Mouse (Mus musculus): Measurements from ENCODE around the gene Nhs.
"Not testable (repeated sequence)": the region's sequence is repeated elsewhere in the genome, so short reads cannot be mapped to it uniquely, and the experiment has no call there.

The Nhs gene

DNA sequence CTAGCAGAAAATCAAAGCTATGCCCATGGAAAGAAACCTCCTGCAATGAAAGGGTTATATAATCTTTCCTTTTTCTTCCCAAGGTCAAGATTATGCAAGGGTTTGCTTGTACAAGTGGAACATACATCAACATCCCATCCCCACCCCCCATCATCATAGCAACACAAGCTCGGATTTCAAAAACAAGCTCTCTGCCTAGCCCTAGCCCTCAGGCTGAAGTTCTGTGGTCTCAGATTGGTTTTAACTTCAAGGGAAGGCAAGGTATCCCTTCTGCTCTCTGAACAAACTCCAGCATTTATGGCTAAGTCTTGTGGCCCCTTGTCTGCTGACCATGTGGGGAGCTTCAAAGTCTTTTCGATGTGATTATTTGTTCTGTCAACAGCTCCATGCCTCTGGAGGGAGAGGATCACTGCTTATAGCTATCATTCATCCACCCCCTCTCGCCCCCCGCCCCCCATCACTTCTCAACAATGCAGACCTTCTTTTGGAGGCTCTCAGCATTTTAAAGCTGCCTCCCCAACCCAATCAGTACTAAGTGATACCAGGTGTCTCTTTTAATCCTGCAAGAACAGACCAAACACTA lies 216.3 kb downstream of the Nhs start:
- DNase-seq (ENCODE audit: inconsistent ontology term), result no peak

DNA sequence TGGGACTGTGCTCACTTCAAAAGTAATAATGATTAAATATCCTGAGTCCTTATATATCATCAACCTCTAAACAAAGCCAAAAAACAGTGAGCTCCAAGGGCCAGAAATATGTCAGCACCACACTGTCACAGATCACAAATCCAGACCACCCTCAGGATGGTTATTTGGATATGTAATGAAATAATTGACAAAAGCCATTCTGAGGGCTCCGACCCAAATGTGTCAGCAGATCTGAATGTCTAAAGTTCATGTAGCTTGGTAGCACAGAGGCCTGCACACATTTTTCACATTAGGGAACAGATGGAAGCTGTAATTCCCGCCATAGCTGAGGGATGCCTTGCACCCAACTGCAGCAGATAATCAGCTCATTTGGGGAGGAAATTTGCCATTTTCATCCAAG lies 218.8 kb downstream of the Nhs start:
- DNase-seq (ENCODE audit: inconsistent ontology term), result peak; percentile 82

DNA sequence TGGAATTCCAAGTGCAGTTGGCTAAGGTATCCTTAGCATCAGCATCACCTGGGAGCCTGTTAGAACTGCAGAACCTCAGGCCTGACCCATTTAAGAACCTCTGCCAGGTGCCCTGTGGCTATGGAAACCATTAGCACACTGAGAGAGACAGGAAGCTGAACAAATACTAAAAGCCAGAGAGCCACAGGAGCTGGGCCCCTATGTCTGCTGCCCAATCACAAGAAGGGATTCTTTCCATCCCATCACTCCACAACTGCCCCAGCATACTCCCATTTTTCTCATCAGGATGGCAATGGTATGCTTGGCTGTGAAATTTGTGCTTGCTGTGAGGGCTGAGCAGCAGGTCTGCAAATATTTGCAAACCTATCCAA lies 232.9 kb downstream of the Nhs start:
- DNase-seq (ENCODE audit: inconsistent ontology term), result no peak

DNA sequence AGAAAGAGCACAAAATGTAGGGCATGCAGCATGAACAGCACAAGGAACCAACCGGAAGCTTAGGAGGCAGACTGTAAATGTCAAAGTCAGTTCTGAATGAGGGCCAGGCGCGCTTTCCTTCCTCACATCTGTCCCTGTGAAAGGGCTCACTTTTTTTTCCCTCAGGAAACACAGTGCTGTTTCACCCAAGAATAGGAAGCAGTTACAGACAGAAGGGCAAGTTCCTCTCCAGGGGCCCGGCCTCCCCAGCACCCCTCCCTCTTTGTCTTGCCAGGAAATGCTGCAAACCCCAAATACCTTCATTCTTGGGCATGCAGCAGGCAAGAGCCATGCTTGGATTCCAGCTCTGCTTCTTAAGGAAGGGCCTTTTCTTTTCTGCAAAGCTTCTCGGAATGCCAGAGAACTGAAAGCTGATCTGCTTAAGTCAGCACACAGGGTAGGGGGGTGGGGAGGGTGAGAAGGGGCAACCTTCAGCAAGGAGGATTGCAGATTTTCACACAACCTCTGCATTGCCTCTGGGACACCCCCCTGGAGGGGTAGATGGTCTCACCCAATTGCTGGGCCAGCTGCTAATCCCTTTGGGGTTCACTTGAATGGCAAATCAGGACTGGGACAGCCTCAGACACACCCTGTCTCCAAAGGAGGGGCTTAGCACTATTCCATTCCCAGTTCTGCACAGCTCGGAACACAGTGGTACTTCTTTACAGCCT lies 233.4 kb downstream of the Nhs start:
- peak; percentile 36 for DNase-seq (ENCODE audit: inconsistent ontology term)

DNA sequence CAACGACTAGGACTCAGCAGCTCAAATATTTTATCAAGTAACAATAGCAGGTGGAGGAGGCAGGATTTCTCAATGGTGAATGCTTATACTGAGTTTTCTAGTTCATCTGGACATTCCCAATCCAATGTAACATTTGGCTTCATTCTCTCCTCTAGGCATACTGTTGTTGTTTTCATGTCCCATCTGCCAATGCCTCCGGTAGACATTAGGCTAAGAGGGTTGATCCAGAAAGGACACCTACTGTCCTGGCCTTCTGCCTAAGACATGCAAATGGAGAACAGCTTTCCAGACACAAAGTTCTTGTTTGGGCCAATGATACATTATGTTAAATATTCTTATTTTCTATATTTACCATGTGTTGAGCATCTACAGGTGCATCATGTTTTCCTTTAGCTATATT lies 236.9 kb downstream of the Nhs start:
- no peak for DNase-seq (ENCODE audit: inconsistent ontology term)

DNA sequence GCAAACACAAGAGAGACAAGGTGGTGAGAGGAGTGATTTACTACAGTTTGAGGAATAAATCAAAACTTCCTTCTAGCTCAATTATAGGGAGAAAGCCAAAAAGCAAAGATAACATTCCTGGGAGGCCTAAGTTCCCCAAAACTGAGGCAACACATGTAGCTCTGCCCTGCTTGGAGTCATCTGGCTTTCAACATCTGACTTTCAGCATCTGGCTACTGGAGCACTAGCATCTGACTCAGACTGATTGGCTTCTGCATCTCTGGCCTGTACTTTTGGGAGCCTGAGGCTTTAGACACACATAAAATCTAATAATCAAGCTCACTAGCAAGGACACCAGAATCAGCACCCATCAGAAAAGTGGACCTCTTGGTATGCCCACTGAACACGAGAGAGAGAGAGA lies 237.9 kb downstream of the Nhs start:
- DNase-seq (ENCODE audit: inconsistent ontology term), result no peak

DNA sequence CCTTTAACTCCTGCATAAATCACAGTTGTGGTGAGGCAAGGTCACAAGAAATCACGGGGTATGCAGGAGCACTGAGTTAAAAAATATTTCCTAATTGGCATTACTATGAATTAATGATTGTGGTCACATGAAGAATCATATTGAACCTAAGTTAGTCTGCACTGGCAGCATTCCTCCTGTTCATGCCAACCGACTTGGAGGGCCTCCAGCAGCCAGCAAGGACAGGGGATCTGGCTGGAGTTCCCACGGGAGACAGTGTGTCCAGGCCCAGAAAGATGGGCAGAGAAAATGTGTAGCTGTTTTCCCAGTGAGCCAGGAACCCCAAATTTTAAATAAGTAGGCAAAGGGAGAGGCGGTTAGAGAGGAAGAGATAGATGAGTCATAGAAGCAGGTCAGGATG lies 249.6 kb downstream of the Nhs start:
- peak; percentile 65 for DNase-seq (ENCODE audit: inconsistent ontology term)

DNA sequence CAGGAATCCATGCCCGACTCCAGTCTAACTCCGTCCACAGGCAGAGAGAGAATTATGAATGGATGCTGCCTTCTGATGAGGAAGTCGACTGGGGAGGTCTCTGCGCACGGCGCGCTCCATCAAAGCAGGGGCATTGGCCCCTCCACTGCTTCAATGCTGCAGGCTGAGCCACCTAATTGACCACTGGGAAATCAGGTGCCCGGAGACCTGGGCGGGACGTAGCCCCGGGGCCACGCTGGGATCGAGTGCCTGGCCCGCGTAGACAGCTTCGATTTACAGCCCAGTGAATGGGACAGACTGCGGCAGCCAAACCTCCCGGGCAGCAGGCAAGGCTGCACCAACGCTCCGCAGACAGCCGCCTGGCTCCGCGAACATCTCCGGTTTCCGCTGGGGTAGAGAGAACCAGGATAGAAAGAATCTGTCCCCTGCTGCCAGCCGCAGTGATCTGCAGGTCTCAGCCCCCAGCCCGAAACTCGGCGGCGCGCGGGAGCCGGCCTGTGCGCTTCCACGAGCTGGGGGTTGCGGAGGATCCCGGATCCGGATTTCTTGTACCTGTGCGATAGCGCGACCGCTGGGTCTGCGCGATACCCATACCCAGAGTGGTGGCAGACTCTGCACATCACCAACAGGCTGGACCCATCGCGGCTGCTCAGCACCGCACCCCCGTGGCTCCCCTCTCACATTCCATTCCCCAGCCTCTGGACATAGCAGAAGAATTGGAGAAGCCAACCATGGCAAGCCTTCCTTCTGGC lies 250.7 kb downstream of the Nhs start:
- peak; percentile 53 for DNase-seq (ENCODE audit: inconsistent ontology term)

DNA sequence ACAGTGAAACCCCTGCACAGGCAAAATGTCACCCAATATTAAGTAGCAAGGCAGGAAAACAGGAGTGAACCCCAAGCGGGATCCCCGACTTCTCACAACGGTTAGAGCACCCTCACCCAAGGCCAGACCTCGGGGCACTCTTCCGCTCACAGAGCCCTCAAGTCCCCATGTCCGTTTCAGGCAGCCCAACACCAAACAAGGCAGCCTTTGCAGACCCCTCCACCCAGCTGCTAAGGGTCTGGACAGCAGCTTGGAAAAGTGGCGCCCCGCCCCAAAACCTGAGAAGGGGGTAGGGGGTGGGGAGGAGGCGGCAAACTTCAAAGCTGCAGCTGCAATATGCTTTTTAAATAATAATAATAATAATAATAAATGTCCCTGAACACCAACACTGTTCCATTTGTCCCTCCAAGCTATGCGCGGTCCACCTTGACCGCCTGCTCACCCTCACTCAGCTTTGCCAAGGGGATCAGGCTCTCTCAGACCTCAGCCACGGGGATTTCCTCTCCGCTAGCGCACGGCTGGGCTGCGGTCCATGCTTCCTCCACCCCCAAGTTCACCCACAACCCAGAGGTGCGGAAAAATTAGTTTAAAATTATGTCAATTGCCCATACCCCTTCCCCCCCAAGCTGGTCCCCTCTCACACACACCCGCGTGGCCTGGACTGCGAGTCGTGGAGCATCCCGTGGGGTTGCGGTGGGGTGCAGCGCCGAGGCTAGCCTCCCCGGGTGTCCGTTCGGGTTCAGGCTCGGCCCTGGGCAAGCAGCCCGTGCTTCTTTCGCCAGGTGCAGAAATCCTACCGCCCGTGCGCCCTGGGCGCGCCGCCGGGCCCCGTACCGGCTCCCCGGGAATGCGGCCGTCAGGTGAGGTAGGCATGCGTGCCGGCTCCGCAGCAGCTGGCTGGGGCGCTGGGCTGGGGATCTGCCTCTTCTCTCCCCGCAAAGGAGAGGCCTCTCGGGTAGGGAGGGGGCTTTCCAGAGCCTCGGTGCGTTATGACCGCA lies 251.6 kb downstream of the Nhs start:
- no peak for DNase-seq (ENCODE audit: inconsistent ontology term)

DNA sequence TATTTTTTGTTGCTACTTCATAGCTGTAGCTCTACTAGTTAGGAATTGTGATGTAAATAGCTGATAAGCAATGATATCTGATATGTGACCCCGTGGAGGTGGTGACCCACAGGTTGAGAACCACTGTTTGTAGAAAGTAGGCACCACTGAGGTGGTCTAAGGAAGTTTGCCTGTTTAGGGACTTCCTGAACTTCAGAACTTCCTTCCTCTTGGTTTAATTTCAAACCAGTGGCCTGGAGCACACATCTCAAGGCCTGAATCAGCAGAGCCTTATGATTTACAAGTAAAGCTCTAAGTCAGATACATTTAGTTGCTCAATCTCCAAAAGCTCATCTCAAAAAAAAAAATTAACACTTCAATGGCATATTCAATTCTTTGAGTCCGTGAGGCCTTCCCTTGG lies 265.1 kb downstream of the Nhs start:
- DNase-seq (ENCODE audit: inconsistent ontology term), result no peak

DNA sequence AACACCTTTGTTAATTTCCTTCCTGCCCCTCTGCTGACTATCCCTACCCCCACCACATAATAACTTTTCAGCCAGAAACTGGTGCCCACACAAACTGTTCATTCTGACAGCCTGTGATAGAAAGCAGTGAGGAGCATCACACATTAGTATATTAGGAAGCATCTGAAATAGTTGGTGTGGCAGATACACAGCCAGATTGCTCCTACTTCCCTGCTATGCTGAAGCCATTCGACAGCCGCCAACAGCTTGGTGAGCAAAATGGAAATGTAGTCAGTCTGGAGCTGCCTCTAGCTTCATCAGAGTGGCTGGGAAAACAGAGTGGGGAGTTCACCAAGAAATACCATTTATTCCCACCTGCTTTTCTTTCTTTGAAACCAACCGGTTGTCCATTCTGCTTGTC lies 275.9 kb downstream of the Nhs start:
- DNase-seq (ENCODE audit: inconsistent ontology term), result no peak

DNA sequence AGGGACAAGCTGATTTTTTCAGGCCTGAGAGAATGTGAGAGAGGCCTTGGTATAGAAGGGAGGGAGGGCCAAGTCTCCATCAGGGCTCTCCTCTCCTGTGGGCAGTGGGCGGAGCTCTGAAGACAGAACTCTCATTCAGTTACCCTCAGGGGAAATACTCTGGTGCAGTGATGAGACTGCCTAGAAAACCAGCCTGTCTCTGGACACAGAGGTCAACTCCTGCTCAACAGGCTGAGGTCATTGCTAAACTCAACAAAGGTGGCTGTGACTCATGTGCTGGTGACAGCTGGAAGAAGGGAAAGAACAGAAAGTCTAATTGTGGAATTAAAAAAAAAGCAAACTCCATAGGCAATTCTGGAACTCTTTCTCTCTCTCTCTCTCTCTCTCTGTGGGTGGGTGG lies 282.4 kb downstream of the Nhs start:
- DNase-seq (ENCODE audit: inconsistent ontology term), result peak; percentile 72

DNA sequence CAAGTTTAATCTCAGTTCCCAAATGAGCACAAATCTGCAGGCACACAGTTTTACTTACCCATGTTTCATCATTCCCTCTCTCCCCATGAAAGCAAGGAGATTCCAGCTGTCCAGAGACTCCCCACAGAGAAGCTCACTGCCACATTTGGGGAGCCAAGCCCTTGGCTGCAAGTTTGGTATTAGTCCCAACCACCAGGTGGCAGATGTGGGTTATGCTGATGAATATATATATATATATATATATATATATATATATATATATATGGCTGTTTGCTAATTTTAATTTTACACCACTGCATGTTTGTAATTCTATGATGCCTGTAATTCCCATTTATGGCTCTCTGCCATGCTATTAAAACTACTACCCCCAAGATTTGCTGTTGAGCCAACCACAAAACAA lies 286.0 kb downstream of the Nhs start:
- no peak for DNase-seq (ENCODE audit: inconsistent ontology term)

DNA sequence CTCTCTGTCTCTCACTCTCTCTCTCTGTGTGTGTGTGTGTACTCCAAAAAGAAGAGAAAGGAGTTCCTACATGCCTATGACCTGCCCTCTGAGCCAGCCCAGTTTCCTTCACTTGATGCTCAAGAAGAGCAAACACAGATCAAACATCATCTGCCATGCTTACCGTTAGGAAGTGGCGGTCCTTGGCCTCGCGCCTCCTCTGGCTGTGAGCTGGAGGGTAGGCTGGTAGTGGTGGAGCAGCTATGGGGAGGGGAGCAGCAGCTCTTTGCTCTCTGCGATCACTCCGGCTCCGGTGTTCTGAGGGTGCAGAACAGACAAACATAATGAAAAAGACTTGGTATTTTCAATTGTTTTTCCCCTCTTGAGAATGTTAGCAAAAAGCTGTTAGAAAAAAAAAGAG lies 288.2 kb downstream of the Nhs start:
- DNase-seq (ENCODE audit: inconsistent ontology term), result no peak

DNA sequence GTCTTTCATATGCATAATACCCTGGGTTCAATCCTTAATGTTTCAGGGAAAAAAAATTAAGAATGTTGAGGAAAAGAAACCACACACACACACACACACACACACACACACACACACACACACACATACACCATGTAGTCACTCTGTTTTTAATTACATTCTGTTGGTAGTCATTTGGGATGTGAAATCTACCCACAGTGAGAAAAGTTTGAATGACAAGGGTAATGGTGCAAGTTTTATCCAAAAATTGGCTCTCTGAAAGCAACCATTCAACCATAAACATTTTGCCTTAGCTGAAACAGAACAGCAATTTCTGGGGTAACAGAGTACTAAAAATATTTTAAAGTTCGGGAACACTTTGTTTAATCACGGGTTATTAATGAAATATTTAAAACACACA lies 303.9 kb downstream of the Nhs start:
- peak; percentile 13 for DNase-seq (ENCODE audit: inconsistent ontology term)

DNA sequence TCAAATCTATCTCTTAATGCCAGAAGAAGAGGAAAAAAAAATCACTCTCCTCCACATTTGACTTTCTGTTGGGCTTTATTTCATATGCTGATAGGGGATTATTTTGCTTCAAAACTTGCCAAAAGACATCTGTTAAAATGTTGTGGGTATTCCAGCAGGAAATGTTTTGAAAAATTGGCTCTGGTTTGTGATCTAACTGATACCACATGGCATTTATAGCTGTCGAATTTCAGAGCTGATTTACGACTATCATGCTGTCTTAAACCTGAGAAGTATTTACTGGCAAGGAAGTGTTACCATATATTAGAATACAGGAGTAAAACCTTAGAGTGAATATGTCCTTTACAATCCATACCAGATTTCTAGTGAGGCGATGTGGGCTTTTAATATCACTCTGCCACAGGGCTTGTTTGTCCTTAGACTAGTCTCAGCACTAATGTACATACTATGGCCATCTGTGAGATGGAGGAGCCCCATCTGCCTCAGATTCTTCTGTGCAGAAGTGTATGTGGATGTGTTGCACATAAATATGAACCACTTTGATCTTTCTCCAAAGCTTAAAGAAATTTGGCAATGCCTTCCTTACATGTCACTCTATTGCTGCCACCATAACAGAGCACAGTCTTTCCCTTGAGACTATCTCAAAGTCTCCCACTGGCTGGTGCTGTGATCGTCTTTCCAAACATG lies 305.8 kb downstream of the Nhs start:
- DNase-seq (ENCODE audit: inconsistent ontology term), result no peak

DNA sequence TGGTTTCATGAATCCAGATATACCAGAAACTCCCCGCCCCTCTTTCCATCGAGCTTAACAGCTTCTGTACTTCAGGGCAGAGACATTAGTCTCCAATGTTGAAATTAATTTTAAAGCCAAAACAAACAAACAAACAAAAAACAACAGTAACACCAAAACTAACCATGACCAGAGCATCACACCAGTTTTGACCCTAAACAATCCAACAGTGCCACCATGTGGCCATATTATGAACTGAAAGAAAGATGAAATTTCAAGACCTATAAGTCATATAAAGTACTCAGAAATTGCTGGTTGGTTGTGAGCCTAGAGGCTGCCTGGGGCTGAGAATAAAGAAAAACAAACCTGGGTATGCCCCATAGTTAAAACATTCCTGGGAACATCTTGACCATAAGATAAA lies 333.3 kb downstream of the Nhs start:
- DNase-seq (ENCODE audit: inconsistent ontology term), result not testable (repeated sequence)

DNA sequence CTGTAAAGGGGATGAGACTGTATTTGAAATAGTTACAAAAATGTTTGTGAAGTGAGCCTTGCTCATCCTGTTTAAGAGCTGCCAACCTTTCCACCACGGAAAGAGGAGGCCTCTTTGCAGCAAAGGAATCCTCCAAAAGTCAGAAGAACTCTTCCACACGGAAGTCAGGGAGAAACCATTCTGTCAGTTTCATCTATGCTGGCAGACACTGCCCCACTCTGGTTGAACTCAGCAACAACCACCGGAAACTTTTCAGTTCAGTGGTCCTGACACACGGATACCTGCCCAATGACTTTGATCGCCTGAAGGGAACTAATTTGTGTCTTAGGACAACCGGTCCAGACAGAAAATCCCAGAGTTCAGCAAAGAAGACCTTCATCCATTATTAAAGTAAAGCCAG lies 369.3 kb downstream of the Nhs start:
- peak; percentile 10 for DNase-seq (ENCODE audit: inconsistent ontology term)
